Mouse (Mus musculus) liver, embryonic 16.5 days (tissue): ENCODE measurements around the gene Gm6904. TPM values are rescaled to one million over a fixed set of nuclear protein-coding genes. Genes with fewer than 3 reads are reported as not detected.

ENCODE experiments used
- ATAC-seq: fragments of 200-750 bp; cut with Nextera tagmentation; 2 replicates; pipeline ENCODE4 v1.8.0; 2017; ENCODE audit warnings: low read depth, mild to moderate bottlenecking, moderate number of reproducible peaks, moderate library complexity
- H3K27ac ChIP-seq: fragments of 300-500 bp; sonication (generic); 2 replicates; pipeline ENCODE4 v1.5.1; 2014; ENCODE audit warnings: mild to moderate bottlenecking, low read length
- H3K27me3 ChIP-seq: fragments of 300-500 bp; sonication (generic); 2 replicates; pipeline ENCODE4 v1.6.1; 2014; ENCODE audit warnings: low read depth, low read length, mixed read lengths; ENCODE audit not compliant: control insufficient read depth, insufficient read depth
- H3K36me3 ChIP-seq: fragments of 300-500 bp; sonication (generic); 2 replicates; pipeline ENCODE4 v1.6.1; 2014; ENCODE audit warnings: mild to moderate bottlenecking; ENCODE audit not compliant: control insufficient read depth, insufficient read depth
- H3K4me1 ChIP-seq: fragments of 300-500 bp; sonication (generic); 2 replicates; pipeline ENCODE4 v1.6.1; 2014; ENCODE audit warnings: low read depth, low read length, mixed read lengths; ENCODE audit not compliant: control insufficient read depth
- H3K4me2 ChIP-seq: fragments of 300-500 bp; sonication (generic); 2 replicates; pipeline ENCODE4 v1.6.1; 2014; ENCODE audit warnings: low read depth, low read length, mixed read lengths
- H3K4me3 ChIP-seq: fragments of 300-500 bp; sonication (generic); 2 replicates; pipeline ENCODE4 v1.5.1; 2014; ENCODE audit warnings: low read depth, mild to moderate bottlenecking, low read length
- H3K9ac ChIP-seq: fragments of 300-500 bp; sonication (generic); 2 replicates; pipeline ENCODE4 v1.6.1; 2014; ENCODE audit warnings: low read depth, low read length
- H3K9me3 ChIP-seq: fragments of 300-500 bp; sonication (generic); replicated peaks from 2 replicates; pipeline ENCODE4 v1.6.1; 2016; ENCODE audit warnings: low read length; ENCODE audit not compliant: control insufficient read depth
- WGBS: fragments of 180-500 bp; shearing (Covaris S2); extraction: QIAGEN DNeasy Blood & Tissue Kit; methylation state at CpG from one replicate; pipeline ENCODE4 v1.1.7; 2014; ENCODE audit not compliant: insufficient replicate concordance; 5-methylcytosine and 5-hydroxymethylcytosine counted together
- polyA plus RNA-seq: library from polyadenylated mRNA; unstranded; fragments of >200 nt; fragmentation: Nextera tagmentation; extraction: Ambion mirVana; gene quantifications from 2 replicates; pipeline ENCODE4 v1.2.1, GENCODE M21; 2015

The Gm6904 gene
- polyA plus RNA-seq, 1 experiment from 2014 or later = 0.15 TPM

DNA sequence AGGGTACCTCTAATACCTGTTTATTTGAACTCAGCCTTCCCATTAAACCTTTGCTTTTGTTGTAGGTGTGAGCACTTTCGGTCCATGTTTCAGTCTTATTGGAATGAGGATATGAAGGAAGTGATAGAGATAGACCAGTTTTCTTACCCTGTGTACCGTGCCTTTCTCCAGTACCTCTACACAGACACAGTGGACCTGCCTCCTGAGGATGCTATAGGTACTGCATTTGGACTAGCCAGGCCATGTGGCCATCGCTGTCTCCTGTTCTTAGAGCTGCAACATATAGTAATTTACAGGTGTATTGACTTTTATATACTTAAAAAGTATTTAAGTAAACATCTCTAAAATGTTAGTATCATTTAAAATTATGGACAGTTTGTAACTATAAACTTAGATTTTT is 30.2 kb downstream of the Gm6904 start:
- WGBS = 82% methylated on average over 3 of the region's 3 CpGs
- H3K9ac ChIP-seq = no peak overlapping the region
- H3K4me3 ChIP-seq = no peak overlapping the region
- H3K27me3 ChIP-seq = no peaks in the 10 kb centered on the region
- H3K27ac ChIP-seq = no peak overlapping the region
- no peaks in the 10 kb centered on the region for H3K4me1 ChIP-seq
- ATAC-seq = no peak
- H3K36me3 ChIP-seq = peaks cover 7% of the 10 kb centered on the region
- no peaks in the 10 kb centered on the region for H3K9me3 ChIP-seq
- no peak overlapping the region for H3K4me2 ChIP-seq

GRCm38 (mm10) chr14:59226240-59226639 is 33.8 kb downstream of the Gm6904 start:
- no peaks in the 10 kb centered on the region for H3K9me3 ChIP-seq
- H3K27ac ChIP-seq = no peak overlapping the region
- no peak overlapping the region for H3K4me3 ChIP-seq
- no peak overlapping the region for H3K4me2 ChIP-seq
- H3K9ac ChIP-seq = no peak overlapping the region
- 84% methylated on average over 11 of the region's 11 CpGs for WGBS
- H3K4me1 ChIP-seq = no peaks in the 10 kb centered on the region
- H3K36me3 ChIP-seq = peaks cover 7% of the 10 kb centered on the region
- no peak for ATAC-seq
- no peaks in the 10 kb centered on the region for H3K27me3 ChIP-seq

GRCm38 (mm10) chr14:59219241-59219640 is 40.8 kb downstream of the Gm6904 start:
- Histone ChIP-seq H3K27ac (no peak overlapping the region), H3K4me2 (no peak overlapping the region), H3K4me1 (no peaks in the 10 kb centered on the region), H3K9ac (no peak overlapping the region), H3K9me3 (no peaks in the 10 kb centered on the region), H3K4me3 (no peak overlapping the region), H3K36me3 (no peaks in the 10 kb centered on the region), H3K27me3 (no peaks in the 10 kb centered on the region)
- 69% methylated on average over 3 of the region's 3 CpGs for WGBS
- ATAC-seq = no peak

GRCm38 (mm10) chr14:59209816-59210215 is 50.2 kb downstream of the Gm6904 start:
- Histone ChIP-seq H3K4me1 (peaks cover 1% of the 10 kb centered on the region; the same call in 1 of the 2 replicates), H3K9me3 (no peaks in the 10 kb centered on the region), H3K36me3 (no peaks in the 10 kb centered on the region; the same call in 1 of the 2 replicates), H3K4me2 (no peak overlapping the region), H3K4me3 (no peak overlapping the region), H3K9ac (no peak overlapping the region), H3K27me3 (no peaks in the 10 kb centered on the region), H3K27ac (no peak overlapping the region)
- WGBS = 76% methylated on average over 2 of the region's 2 CpGs
- ATAC-seq = no peak

DNA sequence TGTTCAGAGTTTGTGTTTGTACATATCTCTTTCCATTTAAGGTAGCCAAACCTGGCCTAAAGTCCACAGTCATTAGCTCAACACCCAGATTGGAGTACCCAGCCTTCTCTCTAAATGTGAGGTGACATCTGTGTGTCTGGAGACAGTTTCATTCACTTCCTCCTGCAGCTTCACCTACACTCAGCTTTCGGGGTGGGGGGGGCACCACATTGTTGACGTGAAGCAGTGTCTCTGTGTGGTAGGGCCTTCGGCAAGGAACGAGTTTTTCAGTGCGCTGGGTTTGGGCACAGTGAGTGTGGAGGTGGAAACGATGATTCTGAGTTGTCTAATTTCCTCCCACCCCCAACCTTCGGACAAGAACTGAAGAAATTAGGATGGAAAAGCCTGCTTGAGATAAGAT is 51.0 kb downstream of the Gm6904 start:
- H3K9ac ChIP-seq = no peak overlapping the region
- ATAC-seq = no peak
- no peak overlapping the region for H3K4me2 ChIP-seq
- no peaks in the 10 kb centered on the region for H3K27me3 ChIP-seq
- no peak overlapping the region for H3K27ac ChIP-seq
- H3K4me1 ChIP-seq = peaks cover 2% of the 10 kb centered on the region; the same call in 1 of the 2 replicates
- H3K36me3 ChIP-seq = no peaks in the 10 kb centered on the region; the same call in 1 of the 2 replicates
- no peaks in the 10 kb centered on the region for H3K9me3 ChIP-seq
- 76% methylated on average over 7 of the region's 7 CpGs for WGBS
- no peak overlapping the region for H3K4me3 ChIP-seq

DNA sequence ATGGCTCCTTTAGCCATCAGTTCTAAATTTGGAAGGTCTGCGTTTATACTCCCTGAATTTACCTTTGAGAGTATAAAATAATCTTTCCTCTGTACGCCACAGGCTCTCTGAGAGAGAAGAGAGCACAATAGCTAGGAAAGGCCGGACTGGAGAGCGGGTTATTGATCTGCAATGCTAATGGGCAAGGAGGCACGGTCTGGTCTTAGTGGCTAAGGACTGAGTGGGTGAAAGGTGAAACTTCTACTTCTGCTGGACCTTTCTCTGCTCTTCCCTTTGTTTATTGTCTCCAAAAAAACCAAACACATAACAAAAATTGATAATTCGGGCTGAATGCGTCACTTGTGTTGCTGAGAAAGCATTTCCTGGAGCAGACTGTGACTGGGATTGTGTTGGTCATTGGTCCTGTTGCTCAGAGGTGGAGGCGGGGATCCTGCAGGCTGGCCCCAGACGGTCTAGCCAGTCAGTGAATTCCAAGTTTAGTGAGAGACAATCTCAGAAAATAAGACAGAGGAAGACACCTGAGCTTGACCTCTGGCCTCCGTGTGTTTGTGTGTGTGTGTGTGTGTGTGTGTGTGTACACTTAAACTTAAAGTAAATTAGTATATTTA is 53.9 kb downstream of the Gm6904 start:
- H3K27ac ChIP-seq = 0 out of 2 replicates have a peak overlapping the region, but pooled peaks have one; percentile 32
- H3K27me3 ChIP-seq = no peaks in the 10 kb centered on the region
- no peak overlapping the region for H3K9ac ChIP-seq
- WGBS = 62% methylated on average over 10 of the region's 10 CpGs
- H3K4me2 ChIP-seq = no peak overlapping the region; the same call in 1 of the 2 replicates
- peaks cover 6% of the 10 kb centered on the region for H3K4me1 ChIP-seq
- H3K36me3 ChIP-seq = no peaks in the 10 kb centered on the region
- no peak overlapping the region for H3K4me3 ChIP-seq
- no peaks in the 10 kb centered on the region for H3K9me3 ChIP-seq
- ATAC-seq = no peak

DNA sequence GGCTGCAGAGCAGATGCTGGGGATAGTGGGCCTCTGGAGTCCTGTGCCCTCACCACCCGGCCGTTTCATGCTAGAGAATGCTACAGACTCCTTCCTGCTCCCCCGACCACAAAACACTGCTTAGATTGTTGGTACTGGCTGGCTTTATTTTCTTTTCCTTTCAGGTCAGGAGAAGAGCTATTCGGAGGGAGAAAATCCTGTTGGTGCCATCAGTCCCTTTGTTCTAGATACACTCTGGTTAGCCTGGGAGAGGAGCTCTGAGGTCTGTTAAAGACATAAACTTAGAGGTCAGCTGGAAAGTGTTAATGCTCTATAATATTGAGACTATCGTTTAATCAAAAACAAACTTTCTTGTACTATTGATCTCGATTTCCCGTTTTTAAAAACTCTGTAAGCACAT is 54.6 kb downstream of the Gm6904 start:
- H3K9ac ChIP-seq = no peak overlapping the region
- 47% methylated on average over 7 of the region's 7 CpGs for WGBS
- no peak overlapping the region for H3K27ac ChIP-seq

GRCm38 (mm10) chr14:59201604-59202215 is 58.3 kb downstream of the Gm6904 start:
- Histone ChIP-seq H3K9me3 (no peaks in the 10 kb centered on the region), H3K4me3 (peak overlapping the region; percentile 87), H3K9ac (peak overlapping the region; percentile 83), H3K4me2 (peak overlapping the region; percentile 92), H3K36me3 (no peaks in the 10 kb centered on the region), H3K27me3 (no peaks in the 10 kb centered on the region), H3K4me1 (peaks cover 11% of the 10 kb centered on the region), H3K27ac (peak overlapping the region; percentile 94)
- no peak for ATAC-seq
- 3% methylated on average over 21 of the region's 21 CpGs for WGBS

More for the DNA sequence above, 54.6 kb downstream of the Gm6904 start:
- Histone ChIP-seq H3K4me1 (peaks cover 10% of the 10 kb centered on the region), H3K9me3 (no peaks in the 10 kb centered on the region), H3K36me3 (no peaks in the 10 kb centered on the region), H3K4me3 (no peak overlapping the region), H3K27me3 (no peaks in the 10 kb centered on the region), H3K4me2 (no peak overlapping the region)
- no peak for ATAC-seq
